Mouse (Mus musculus) ovary, postnatal 14 days (tissue): Measurements from ENCODE around the gene Gm2974.
"Not testable (repeated sequence)": the region's sequence is repeated elsewhere in the genome, so short reads cannot be mapped to it uniquely, and the experiment has no call there.

Source experiments
- DNase-seq: peaks from one replicate; pipeline ENCODE4 v3.0.0; 2022; ENCODE audit warnings: low spot score

The Gm2974 gene

DNA sequence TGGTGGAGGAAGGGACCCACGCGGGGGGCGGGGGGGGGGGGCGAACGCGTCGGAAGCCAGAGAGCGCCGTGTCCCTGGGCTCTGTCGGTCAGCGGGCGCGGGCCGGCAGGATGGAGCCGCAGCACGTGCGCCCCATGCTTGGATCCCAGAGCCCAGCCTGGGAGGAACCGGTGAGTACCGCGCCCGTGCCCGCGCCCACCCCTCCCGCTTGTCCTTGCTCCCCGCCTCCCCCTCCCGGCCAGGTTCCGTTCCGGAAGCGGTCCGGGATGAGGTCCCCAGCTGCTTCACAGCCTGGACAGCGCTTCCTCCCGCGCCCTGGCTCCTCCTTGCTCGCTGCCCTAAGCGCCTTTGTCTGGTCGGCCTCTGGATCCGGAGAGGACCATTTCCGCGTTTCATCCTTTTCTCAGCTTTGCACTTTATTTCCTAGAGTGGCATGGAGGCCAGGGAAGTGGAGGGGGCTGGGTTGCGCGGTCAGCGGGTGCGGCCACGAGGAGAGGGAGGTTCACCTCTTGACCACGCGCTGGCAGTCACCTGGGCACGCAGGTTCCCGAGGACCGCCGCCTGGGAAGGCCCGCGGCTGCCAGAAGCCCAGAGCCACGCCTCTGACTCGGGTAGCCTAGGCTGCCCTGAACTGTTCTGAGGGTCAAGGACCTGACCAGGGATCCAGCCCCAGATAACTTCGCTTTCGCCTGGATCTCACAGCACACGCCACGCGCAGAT is at the start of gene Gm2974:
Gm2974 (plus strand) TSS at position 86 of the 720 bp plus-strand sequence.
- peak; percentile 0 for DNase-seq

DNA sequence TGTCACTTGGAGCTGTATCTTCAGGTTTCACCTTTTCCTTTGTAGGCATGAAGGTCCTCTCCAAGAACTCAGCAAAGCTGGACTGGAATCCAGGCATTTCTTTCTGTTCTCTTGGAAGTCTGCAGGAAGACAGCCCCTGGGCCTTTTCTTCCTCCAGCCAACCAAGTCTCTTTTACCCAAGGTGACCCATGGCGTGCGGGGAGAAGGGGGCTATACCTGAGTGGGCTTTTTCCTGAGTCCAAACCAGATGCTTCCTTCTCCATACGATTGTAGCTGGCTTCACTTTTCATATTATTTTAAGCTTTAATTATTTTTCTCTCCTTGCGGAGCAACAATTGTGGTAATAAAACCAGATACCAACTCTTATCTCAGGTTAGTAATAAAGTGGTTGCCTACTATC is 40.7 kb upstream of the Gm2974 start:
- not testable (repeated sequence) for DNase-seq

DNA sequence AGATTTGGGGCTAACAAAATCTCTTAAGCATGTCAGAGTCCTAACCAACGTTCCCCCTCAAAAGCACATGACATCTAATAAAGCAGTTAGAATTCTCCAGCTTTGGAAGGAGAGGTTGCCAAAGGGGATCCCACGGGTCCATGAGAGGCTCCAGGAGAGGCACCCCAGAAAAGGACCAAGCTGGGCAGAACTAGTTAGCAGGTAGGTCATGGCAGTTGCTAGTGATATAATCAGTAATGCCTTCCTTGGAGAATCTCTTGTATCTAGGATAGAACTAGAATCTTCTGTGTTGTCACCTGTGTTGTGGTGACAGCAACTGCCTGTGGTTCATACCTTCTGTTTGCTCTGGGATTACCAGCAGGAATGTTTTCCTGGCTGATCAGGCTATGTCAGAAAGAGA is 17.6 kb upstream of the Gm2974 start, which contains the start of gene Gm3127:
Gm3127 (plus strand) TSS at position 301 of the 400 bp plus-strand sequence.
- DNase-seq, result not testable (repeated sequence)

DNA sequence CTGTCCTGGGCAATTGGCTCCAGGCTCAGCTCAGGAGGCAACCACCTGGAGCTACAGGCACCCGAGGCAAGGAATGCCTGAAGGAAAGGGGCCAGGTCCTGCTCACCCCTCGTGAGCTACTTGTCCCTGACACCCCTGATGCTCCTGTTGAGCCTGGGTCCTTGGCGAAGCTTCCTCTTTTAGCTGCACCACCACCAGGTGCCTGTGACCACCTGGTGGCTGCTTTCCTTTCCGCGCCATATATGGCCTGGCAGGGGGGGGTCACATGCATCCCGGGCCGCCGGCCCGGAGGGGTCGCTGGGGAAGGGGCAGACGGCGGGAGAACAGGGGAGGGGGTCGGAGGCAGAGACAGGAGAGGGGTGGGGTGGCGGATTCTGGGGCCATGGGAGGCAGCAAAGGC is 346 bp upstream of the Gm2974 start:
- not testable (repeated sequence) for DNase-seq

DNA sequence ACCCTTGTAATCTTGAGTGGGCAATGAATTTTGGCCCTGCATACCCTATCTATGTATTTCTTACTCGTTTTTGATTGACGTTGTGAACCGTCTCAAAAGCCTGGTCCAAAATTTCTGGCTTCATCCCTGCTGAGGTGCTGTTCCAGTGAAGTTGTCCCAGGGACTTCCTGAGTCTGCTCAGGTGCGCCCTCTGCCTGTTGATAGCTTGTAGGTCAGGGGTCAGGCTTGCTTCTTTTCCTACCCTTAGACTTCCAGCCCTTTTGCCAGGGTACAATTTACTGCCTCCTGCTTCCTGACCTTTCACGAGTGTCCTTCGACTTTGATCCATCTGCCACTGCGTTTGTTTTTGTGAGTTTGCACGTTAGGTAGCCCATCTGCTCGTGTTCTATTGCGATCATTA is 999 bp downstream of the Gm2974 start:
- not testable (repeated sequence) for DNase-seq

DNA sequence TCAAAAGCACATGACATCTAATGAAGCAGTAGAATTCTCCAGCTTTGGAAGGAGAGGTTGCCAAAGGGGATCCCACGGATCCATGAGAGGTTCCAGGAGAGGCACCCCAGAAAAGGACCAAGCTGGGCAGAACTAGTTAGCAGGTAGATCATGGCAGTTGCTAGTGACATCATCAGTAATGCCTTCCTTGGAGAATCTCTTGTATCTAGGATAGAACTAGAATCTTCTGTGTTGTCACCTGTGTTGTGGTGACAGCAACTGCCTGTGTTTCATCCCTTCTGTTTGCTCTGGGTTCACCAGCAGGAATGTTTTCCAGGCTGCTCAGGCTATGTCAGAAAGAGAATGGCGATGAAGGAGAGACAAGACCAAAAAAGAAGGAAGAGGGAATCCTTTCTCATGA is 67.0 kb downstream of the Gm2974 start, which contains the start of gene Gm3138:
Gm3138 (plus strand) TSS at position 301 of the 400 bp plus-strand sequence.
- not testable (repeated sequence) for DNase-seq
